Mouse (Mus musculus) midbrain, embryonic 15.5 days (tissue): ENCODE data around the gene Tnrc6b. TPM values are rescaled to one million over a fixed set of nuclear protein-coding genes. Genes with fewer than 3 reads are reported as not detected.

Source experiments
- ATAC-seq: fragments of 200-750 bp; cut with Nextera tagmentation; replicated peaks from 2 replicates; pipeline ENCODE4 v1.8.0; 2017; ENCODE audit warnings: moderate TSS enrichment
- H3K27ac ChIP-seq: fragments of 300-500 bp; sonication (generic); 2 replicates; pipeline ENCODE4 v1.5.1; 2015; ENCODE audit warnings: mild to moderate bottlenecking, inconsistent platforms
- H3K27me3 ChIP-seq: fragments of 300-500 bp; sonication (generic); replicated peaks from 2 replicates; pipeline ENCODE4 v1.6.1; 2015; ENCODE audit warnings: inconsistent platforms
- H3K36me3 ChIP-seq: fragments of 300-500 bp; sonication (generic); replicated peaks from 2 replicates; pipeline ENCODE4 v1.6.1; 2015; ENCODE audit warnings: inconsistent platforms
- H3K4me1 ChIP-seq: fragments of 300-500 bp; sonication (generic); 2 replicates; pipeline ENCODE4 v1.6.1; 2015; ENCODE audit warnings: inconsistent platforms
- H3K4me2 ChIP-seq: fragments of 300-500 bp; sonication (generic); 2 replicates; pipeline ENCODE4 v1.6.1; 2015; ENCODE audit warnings: inconsistent platforms, mild to moderate bottlenecking, moderate library complexity
- H3K4me3 ChIP-seq: fragments of 300-500 bp; sonication (generic); 2 replicates; pipeline ENCODE4 v1.5.1; 2015; ENCODE audit warnings: mild to moderate bottlenecking, inconsistent platforms
- H3K9ac ChIP-seq: fragments of 300-500 bp; sonication (generic); 2 replicates; pipeline ENCODE4 v1.6.1; 2015; ENCODE audit warnings: mild to moderate bottlenecking, inconsistent platforms
- H3K9me3 ChIP-seq: fragments of 300-500 bp; sonication (generic); 2 replicates; pipeline ENCODE4 v1.6.1; 2016; ENCODE audit warnings: inconsistent platforms
- WGBS: fragments of 180-500 bp; shearing (Covaris S2); methylation state at CpG from one replicate; pipeline ENCODE4 v1.1.7; 2015; ENCODE audit warnings: mixed read lengths; 5-methylcytosine and 5-hydroxymethylcytosine counted together
- polyA plus RNA-seq: library from polyadenylated mRNA; unstranded; fragments of >200 nt; fragmentation: Nextera tagmentation; extraction: Ambion mirVana; gene quantifications from 2 replicates; pipeline ENCODE4 v1.2.1, GENCODE M21; 2015

Gene Tnrc6b
- polyA plus RNA-seq, 1 experiment from 2014 or later: 47.2 TPM

DNA sequence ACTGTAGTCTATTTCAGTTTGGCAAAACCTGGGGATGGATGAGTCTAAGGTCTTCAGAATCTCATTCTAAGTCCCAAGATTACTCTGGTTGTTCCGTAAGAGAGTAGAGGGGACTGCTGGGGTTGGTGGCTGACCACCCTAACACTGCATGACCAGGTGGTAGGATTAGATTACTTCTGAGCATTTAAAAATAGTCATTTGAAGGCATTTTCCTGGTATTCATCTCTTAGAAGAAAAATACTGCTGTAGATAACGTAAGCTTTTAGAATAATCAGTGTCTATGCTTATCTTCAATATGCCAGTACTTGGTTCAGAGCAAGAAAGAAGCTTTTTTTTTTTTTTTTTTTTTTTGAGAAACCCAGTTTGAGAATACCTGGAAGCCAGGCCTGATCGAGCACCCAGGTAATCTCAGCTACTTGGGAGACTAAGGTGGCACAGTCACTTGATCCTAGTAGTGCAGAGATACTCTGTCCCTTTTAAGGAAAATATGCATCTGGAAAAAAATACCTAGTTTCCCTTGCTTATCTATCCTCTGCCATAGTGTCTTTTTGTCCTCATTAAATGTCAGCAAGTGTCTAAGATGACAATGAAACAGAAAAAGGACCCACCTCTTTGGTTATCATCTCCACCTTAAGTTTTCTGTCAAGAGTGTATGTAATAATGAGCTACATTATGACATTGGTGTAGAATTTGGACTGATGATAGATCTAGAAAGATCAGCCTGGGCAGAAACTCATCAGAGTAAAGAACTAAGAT, 33.7 kb downstream of the Tnrc6b start:
- no peak overlapping the region for H3K4me3 ChIP-seq
- no peaks in the 10 kb centered on the region for H3K9me3 ChIP-seq
- H3K27ac ChIP-seq: no peak overlapping the region
- WGBS: 86% methylated on average over 3 of the region's 3 CpGs
- H3K36me3 ChIP-seq: no peaks in the 10 kb centered on the region
- ATAC-seq: no peak
- H3K9ac ChIP-seq: no peak overlapping the region
- no peaks in the 10 kb centered on the region for H3K27me3 ChIP-seq
- no peaks in the 10 kb centered on the region for H3K4me1 ChIP-seq
- H3K4me2 ChIP-seq: no peak overlapping the region

GRCm38 (mm10) chr15:80748979-80749378, 37.9 kb downstream of the Tnrc6b start:
- no peaks in the 10 kb centered on the region for H3K9me3 ChIP-seq
- H3K27ac ChIP-seq: no peak overlapping the region
- H3K4me1 ChIP-seq: no peaks in the 10 kb centered on the region
- H3K27me3 ChIP-seq: no peaks in the 10 kb centered on the region
- H3K36me3 ChIP-seq: no peaks in the 10 kb centered on the region
- no peak for ATAC-seq
- no peak overlapping the region for H3K4me2 ChIP-seq
- WGBS: 69% methylated on average over 5 of the region's 5 CpGs
- no peak overlapping the region for H3K9ac ChIP-seq
- H3K4me3 ChIP-seq: no peak overlapping the region

DNA sequence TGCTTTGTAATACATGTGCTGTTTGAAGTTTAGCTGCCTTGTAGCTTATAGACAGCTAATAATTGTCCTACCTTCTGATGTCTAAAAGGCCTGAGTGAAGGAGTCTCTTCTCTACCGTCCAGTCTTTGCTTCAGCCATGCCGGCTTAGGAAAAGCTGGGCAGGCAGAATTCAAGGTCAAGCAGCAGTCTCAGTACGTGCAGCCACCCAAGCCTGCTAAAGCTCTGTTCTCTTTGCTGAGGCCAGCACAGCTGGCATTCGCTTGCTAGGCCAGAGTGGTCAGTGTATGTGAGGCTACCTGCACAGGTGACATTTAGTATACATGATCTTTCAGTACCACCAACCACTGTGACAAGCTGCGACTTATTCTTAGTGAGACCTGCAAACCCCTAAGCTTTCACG, 42.2 kb downstream of the Tnrc6b start:
- Histone ChIP-seq H3K9me3 (no peaks in the 10 kb centered on the region), H3K9ac (no peak overlapping the region), H3K4me2 (no peak overlapping the region), H3K27ac (0 out of 2 replicates have a peak overlapping the region, but pooled peaks have one; percentile 21), H3K36me3 (no peaks in the 10 kb centered on the region), H3K27me3 (no peaks in the 10 kb centered on the region), H3K4me3 (no peak overlapping the region), H3K4me1 (no peaks in the 10 kb centered on the region)
- no peak for ATAC-seq
- 71% methylated on average over 6 of the region's 6 CpGs for WGBS

DNA sequence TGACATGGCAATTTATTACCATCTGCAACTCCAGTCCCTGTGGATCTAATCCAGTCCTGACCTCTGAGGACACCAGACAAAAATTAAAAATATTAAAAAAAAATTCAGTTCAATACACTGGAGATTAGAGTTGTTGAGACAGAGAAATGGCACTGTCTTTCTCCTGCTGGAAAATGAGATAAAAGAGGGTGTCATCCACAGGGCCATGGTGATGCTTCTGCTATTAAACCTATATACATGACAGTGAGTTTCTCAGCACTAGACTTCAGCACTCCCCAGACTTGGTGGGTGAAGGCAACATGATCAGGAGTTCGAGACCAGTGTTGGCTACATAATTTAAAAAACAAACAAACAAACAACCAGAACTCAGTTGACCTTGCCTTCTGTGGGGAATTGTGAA, 43.0 kb downstream of the Tnrc6b start:
- WGBS: 98% methylated on average over 1 of the region's 1 CpGs
- ATAC-seq: no peak
- Histone ChIP-seq H3K4me2 (no peak overlapping the region), H3K4me3 (no peak overlapping the region), H3K9me3 (no peaks in the 10 kb centered on the region), H3K9ac (no peak overlapping the region), H3K27ac (no peak overlapping the region), H3K36me3 (no peaks in the 10 kb centered on the region), H3K27me3 (no peaks in the 10 kb centered on the region), H3K4me1 (no peaks in the 10 kb centered on the region)

- Histone ChIP-seq H3K9me3 (no peaks in the 10 kb centered on the region), H3K36me3 (no peaks in the 10 kb centered on the region), H3K9ac (no peak overlapping the region), H3K27ac (no peak overlapping the region), H3K4me3 (no peak overlapping the region), H3K4me2 (no peak overlapping the region), H3K27me3 (no peaks in the 10 kb centered on the region), H3K4me1 (no peaks in the 10 kb centered on the region)
- ATAC-seq: no peak
- 92% methylated on average over 9 of the region's 9 CpGs for WGBS
These were observed 48.3 kb downstream of the Tnrc6b start for GRCm38 (mm10) chr15:80759451-80759850.

DNA sequence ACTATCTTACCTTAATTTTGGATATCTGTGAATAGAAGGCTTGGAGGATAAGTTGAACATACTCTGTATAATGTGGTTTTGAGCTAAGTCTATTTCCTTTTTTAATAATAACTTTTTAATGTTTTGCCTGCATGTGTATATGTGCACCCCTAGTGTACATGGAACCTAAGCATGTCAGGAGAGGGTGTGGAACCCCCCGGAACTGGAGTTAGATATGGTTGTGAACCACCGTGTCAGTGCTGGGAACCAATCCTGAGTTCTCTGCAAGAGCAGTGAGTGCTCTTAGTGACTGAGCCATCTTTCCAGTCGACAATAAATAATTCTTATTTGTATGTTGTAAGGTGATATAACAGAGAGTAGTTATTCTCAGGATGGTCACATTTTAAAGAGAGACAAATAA, 49.4 kb downstream of the Tnrc6b start:
- Histone ChIP-seq H3K4me2 (no peak overlapping the region), H3K27me3 (no peaks in the 10 kb centered on the region), H3K9ac (no peak overlapping the region), H3K4me3 (no peak overlapping the region), H3K36me3 (no peaks in the 10 kb centered on the region), H3K9me3 (no peaks in the 10 kb centered on the region), H3K27ac (no peak overlapping the region), H3K4me1 (no peaks in the 10 kb centered on the region)
- 91% methylated on average over 3 of the region's 3 CpGs for WGBS
- ATAC-seq: no peak

DNA sequence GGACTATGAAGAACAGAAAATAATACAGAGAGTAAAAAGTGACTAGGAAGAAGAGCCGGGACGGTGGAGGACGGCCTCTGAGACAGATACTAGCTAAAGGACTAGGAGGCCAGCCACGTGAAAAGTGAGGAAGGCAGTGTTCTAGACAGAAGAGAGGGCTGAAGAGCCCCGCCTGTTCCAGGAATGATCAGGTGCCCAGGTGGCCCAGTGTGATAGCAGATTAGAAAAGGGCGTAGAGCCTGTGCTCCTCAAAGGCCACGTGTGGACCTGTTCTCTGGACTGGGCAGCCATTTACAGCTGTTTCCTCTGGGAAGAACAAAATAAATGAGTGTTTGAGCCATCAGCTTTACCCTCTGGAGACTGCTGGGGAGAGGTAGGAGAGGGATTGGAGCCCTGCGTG, 49.8 kb downstream of the Tnrc6b start:
- H3K9me3 ChIP-seq: no peaks in the 10 kb centered on the region
- H3K4me1 ChIP-seq: no peaks in the 10 kb centered on the region
- ATAC-seq: no peak

DNA sequence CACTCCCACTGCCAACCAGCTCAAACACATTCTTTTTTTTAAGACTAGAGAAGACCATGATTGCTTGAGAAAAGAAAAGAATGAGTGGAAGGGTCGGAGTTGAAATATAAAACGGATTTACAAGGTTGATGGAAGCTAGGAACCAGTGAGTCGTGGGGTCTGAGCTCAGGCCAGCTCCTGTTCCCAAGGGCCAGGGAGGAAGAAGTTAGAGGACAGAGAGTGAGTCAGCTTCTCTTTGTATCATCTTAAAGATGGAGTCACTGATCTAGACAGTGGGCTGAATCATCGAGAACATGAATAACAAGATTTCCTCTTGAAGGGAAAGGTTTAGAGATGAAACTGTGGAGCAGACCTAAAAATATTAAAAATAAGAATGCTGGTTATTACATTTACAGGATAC, 51.5 kb downstream of the Tnrc6b start:
- H3K4me3 ChIP-seq: no peak overlapping the region
- H3K9ac ChIP-seq: no peak overlapping the region
- H3K27ac ChIP-seq: no peak overlapping the region
- H3K36me3 ChIP-seq: no peaks in the 10 kb centered on the region
- 91% methylated on average over 4 of the region's 4 CpGs for WGBS
- ATAC-seq: no peak
- H3K4me2 ChIP-seq: no peak overlapping the region
- H3K27me3 ChIP-seq: no peaks in the 10 kb centered on the region
- H3K9me3 ChIP-seq: no peaks in the 10 kb centered on the region
- no peaks in the 10 kb centered on the region for H3K4me1 ChIP-seq

More for the DNA sequence above, 49.8 kb downstream of the Tnrc6b start:
- H3K36me3 ChIP-seq: no peaks in the 10 kb centered on the region
- H3K27me3 ChIP-seq: no peaks in the 10 kb centered on the region
- H3K9ac ChIP-seq: no peak overlapping the region
- 76% methylated on average over 8 of the region's 8 CpGs for WGBS
- H3K27ac ChIP-seq: no peak overlapping the region
- H3K4me2 ChIP-seq: no peak overlapping the region
- H3K4me3 ChIP-seq: no peak overlapping the region

- WGBS: 94% methylated on average over 6 of the region's 6 CpGs
- H3K36me3 ChIP-seq: no peaks in the 10 kb centered on the region
- no peak for ATAC-seq
- no peak overlapping the region for H3K4me3 ChIP-seq
- no peak overlapping the region for H3K4me2 ChIP-seq
- no peaks in the 10 kb centered on the region for H3K9me3 ChIP-seq
- no peaks in the 10 kb centered on the region for H3K4me1 ChIP-seq
- no peak overlapping the region for H3K27ac ChIP-seq
- H3K9ac ChIP-seq: no peak overlapping the region
- H3K27me3 ChIP-seq: no peaks in the 10 kb centered on the region
These were observed 53.6 kb downstream of the Tnrc6b start for GRCm38 (mm10) chr15:80764666-80765065.

- no peak overlapping the region for H3K4me3 ChIP-seq
- H3K27me3 ChIP-seq: no peaks in the 10 kb centered on the region
- no peaks in the 10 kb centered on the region for H3K9me3 ChIP-seq
- WGBS: 85% methylated on average over 2 of the region's 2 CpGs
- no peak overlapping the region for H3K4me2 ChIP-seq
- H3K36me3 ChIP-seq: no peaks in the 10 kb centered on the region
- no peak overlapping the region for H3K27ac ChIP-seq
- H3K4me1 ChIP-seq: no peaks in the 10 kb centered on the region
- H3K9ac ChIP-seq: no peak overlapping the region
- no peak for ATAC-seq
These were observed 54.3 kb downstream of the Tnrc6b start for GRCm38 (mm10) chr15:80765381-80765780.

- Histone ChIP-seq H3K27ac (no peak overlapping the region), H3K27me3 (no peaks in the 10 kb centered on the region), H3K4me1 (no peaks in the 10 kb centered on the region), H3K9ac (no peak overlapping the region), H3K4me3 (no peak overlapping the region), H3K9me3 (no peaks in the 10 kb centered on the region), H3K4me2 (no peak overlapping the region), H3K36me3 (no peaks in the 10 kb centered on the region)
- ATAC-seq: no peak
- WGBS: 85% methylated on average over 3 of the region's 3 CpGs
These were observed 57.1 kb downstream of the Tnrc6b start for GRCm38 (mm10) chr15:80768216-80768615.

GRCm38 (mm10) chr15:80771926-80772441, 60.9 kb downstream of the Tnrc6b start:
- Histone ChIP-seq H3K9ac (no peak overlapping the region), H3K36me3 (no peaks in the 10 kb centered on the region), H3K27me3 (no peaks in the 10 kb centered on the region), H3K4me1 (no peaks in the 10 kb centered on the region), H3K4me3 (no peak overlapping the region), H3K4me2 (no peak overlapping the region), H3K27ac (no peak overlapping the region), H3K9me3 (no peaks in the 10 kb centered on the region)
- WGBS: 55% methylated on average over 1 of the region's 1 CpGs
- ATAC-seq: no peak

- Histone ChIP-seq H3K4me2 (no peak overlapping the region), H3K4me3 (no peak overlapping the region), H3K9ac (no peak overlapping the region), H3K9me3 (no peaks in the 10 kb centered on the region), H3K36me3 (no peaks in the 10 kb centered on the region), H3K27ac (no peak overlapping the region), H3K27me3 (no peaks in the 10 kb centered on the region), H3K4me1 (no peaks in the 10 kb centered on the region)
- ATAC-seq: no peak
- WGBS: 97% methylated on average over 1 of the region's 1 CpGs
These were observed 63.6 kb downstream of the Tnrc6b start for GRCm38 (mm10) chr15:80774666-80775065.
